Mouse (Mus musculus) heart, postnatal 0 days (tissue): ENCODE measurements around the gene Dctn3. TPM values are rescaled to one million over a fixed set of nuclear protein-coding genes. Genes with fewer than 3 reads are reported as not detected.
"Not testable (repeated sequence)": the region's sequence is repeated elsewhere in the genome, so short reads cannot be mapped to it uniquely, and the experiment has no call there.

Experiments used
- ATAC-seq: fragments of 200-750 bp; cut with Nextera tagmentation; 2 replicates; pipeline ENCODE4 v1.8.0; 2017; ENCODE audit warnings: low read depth, moderate number of reproducible peaks, moderate library complexity; ENCODE audit not compliant: insufficient read depth
- DNase-seq: peaks from one replicate; pipeline ENCODE4 v3.0.0-alpha.2; 2016; ENCODE audit warnings: low spot score
- H3K27ac ChIP-seq: fragments of 300-500 bp; sonication (generic); 2 replicates; pipeline ENCODE4 v1.5.1; 2014; ENCODE audit warnings: low read depth, mild to moderate bottlenecking
- H3K27me3 ChIP-seq: fragments of 300-500 bp; sonication (generic); 2 replicates; pipeline ENCODE4 v1.6.1; 2014; ENCODE audit warnings: low read length, mixed read lengths; ENCODE audit not compliant: control insufficient read depth, insufficient read depth
- H3K36me3 ChIP-seq: fragments of 300-500 bp; sonication (generic); replicated peaks from 2 replicates; pipeline ENCODE4 v1.6.1; 2014; ENCODE audit warnings: low read length, mixed read lengths; ENCODE audit not compliant: control insufficient read depth, insufficient read depth
- H3K4me1 ChIP-seq: fragments of 300-500 bp; sonication (generic); 2 replicates; pipeline ENCODE4 v1.6.1; 2014; ENCODE audit warnings: antibody characterized with exemption; ENCODE audit not compliant: control insufficient read depth, insufficient read depth
- H3K4me2 ChIP-seq: fragments of 300-500 bp; sonication (generic); 2 replicates; pipeline ENCODE4 v1.6.1; 2014; ENCODE audit warnings: low read depth, mild to moderate bottlenecking, low read length, moderate library complexity
- H3K4me3 ChIP-seq: fragments of 300-500 bp; sonication (generic); 2 replicates; pipeline ENCODE4 v1.5.1; 2014; ENCODE audit warnings: low read depth, low read length
- H3K9ac ChIP-seq: fragments of 300-500 bp; sonication (generic); replicated peaks from 2 replicates; pipeline ENCODE4 v1.6.1; 2014; ENCODE audit warnings: low read depth, low read length, mixed read lengths
- H3K9me3 ChIP-seq: fragments of 300-500 bp; sonication (generic); replicated peaks from 2 replicates; pipeline ENCODE4 v1.6.1; 2016; ENCODE audit warnings: low read length; ENCODE audit not compliant: control insufficient read depth
- CTCF ChIP-seq: IDR thresholded peaks from 2 replicates; pipeline ENCODE4 v1.5.1; 2016; ENCODE audit warnings: antibody characterized with exemption, control low read depth, low read depth
- EP300 ChIP-seq: IDR thresholded peaks from 2 replicates; pipeline ENCODE4 v1.6.1; 2016; ENCODE audit warnings: antibody characterized with exemption, low read depth
- WGBS: fragments of 180-500 bp; shearing (Covaris S2); extraction: QIAGEN DNeasy Blood & Tissue Kit; methylation state at CpG from one replicate; pipeline ENCODE4 v1.1.7; 2014; 5-methylcytosine and 5-hydroxymethylcytosine counted together
- polyA plus RNA-seq: library from polyadenylated mRNA; unstranded; fragments of >200 nt; fragmentation: Nextera tagmentation; extraction: Ambion mirVana; gene quantifications from 2 replicates; pipeline ENCODE4 v1.2.1, GENCODE M21; 2015
- total RNA-seq: library from RNA; depleted of rRNA; stranded (reverse); fragments of >200 nt; gene quantifications from 2 replicates; pipeline ENCODE4 v1.2.3, GENCODE M21; 2014; ENCODE audit warnings: low replicate concordance; rRNA removed

The Dctn3 gene
- total RNA-seq (81.6 and 121 TPM in 2 replicates), polyA plus RNA-seq (161 and 165 TPM in 2 replicates)

DNA sequence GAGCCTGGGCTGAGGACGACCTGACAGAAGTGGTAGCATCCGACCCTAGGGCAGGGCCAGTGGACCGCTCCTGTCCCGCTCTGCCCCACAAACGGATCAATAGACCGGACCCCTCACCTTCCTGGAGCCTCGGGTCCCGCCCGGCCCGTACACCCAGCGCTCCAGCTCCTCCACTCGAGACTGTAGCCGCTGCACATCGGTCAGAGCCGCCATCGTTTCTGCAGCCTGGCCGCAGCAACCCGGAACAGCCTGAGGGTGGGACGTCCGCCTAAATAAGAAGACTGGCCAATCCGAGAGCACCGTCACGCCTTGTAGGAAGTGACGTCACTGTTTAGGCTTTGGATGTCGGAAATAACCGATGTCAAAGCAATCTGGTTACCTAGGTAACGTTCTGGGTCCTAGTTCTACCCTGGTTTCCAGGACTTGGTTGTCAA is at the start of gene Dctn3:
Gene Dctn3, minus strand, starts transcription at position 253 of the 434 bp plus-strand sequence.
- H3K27ac ChIP-seq, result no peak within 1 kb of the TSS

DNA sequence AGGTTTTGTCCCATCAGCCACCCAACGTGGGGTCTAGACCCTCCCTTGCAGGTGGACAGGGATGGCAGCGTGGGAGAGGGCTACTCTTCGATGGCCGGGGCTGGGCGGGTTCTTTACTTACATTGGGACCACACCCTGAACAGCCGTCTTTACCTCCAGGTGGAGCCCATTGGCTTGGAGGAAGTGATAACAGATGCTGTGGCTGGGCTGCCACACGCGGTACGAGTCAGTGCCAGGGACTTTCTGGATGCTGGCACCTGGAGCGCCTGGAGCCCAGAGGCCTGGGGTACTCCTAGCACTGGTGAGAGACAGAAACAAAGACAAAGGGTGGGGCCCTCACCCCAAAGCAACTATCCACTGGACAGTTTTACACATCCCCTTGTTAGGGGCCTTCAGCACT is 44.3 kb upstream of the Dctn3 start:
- not testable (repeated sequence) for H3K9ac ChIP-seq, H3K9me3 ChIP-seq, H3K27ac ChIP-seq, H3K4me1 ChIP-seq, DNase-seq, H3K4me2 ChIP-seq, H3K27me3 ChIP-seq, H3K36me3 ChIP-seq, ATAC-seq, H3K4me3 ChIP-seq
- 78% methylated on average over 10 of the region's 10 CpGs for WGBS

More for the DNA sequence above, at the start of gene Dctn3:
- peak; percentile 98 for ATAC-seq
- peaks cover 10% of the 10 kb centered on the region for H3K4me1 ChIP-seq
- peaks cover 20% of the 10 kb centered on the region for H3K36me3 ChIP-seq
- H3K27me3 ChIP-seq, result peaks cover 44% of the 10 kb centered on the region
- TF ChIP-seq CTCF, result no peak
- no peak for TF ChIP-seq EP300
- peak within 1 kb of the TSS; percentile 89 for H3K9ac ChIP-seq
- H3K9me3 ChIP-seq, result no peaks in the 10 kb centered on the region
- peak within 1 kb of the TSS; percentile 87 for H3K4me2 ChIP-seq
- under 1% methylated on average over 27 of the region's 27 CpGs for WGBS
- DNase-seq, result peak; percentile 99
- H3K4me3 ChIP-seq, result peak within 1 kb of the TSS; percentile 96

GRCm38 (mm10) chr4:41763176-41763575 is 40.2 kb upstream of the Dctn3 start:
- not testable (repeated sequence) for DNase-seq, H3K4me3 ChIP-seq, H3K27ac ChIP-seq, ATAC-seq, H3K9me3 ChIP-seq, H3K9ac ChIP-seq, H3K27me3 ChIP-seq, H3K4me2 ChIP-seq, H3K36me3 ChIP-seq
- H3K4me1 ChIP-seq, result peaks cover 32% of the 10 kb centered on the region
- WGBS, result 77% methylated on average over 3 of the region's 6 CpGs

- WGBS, result 36% methylated on average over 8 of the region's 8 CpGs
- not testable (repeated sequence) for H3K4me3 ChIP-seq, H3K36me3 ChIP-seq, H3K9me3 ChIP-seq, ATAC-seq, H3K27me3 ChIP-seq
- Histone ChIP-seq H3K27ac (peak overlapping the region; percentile 97), H3K4me1 (peaks cover 32% of the 10 kb centered on the region), H3K4me2 (peak overlapping the region; percentile 74), H3K9ac (peak overlapping the region; percentile 60; the same call in 1 of the 2 replicates)
- DNase-seq, result peak; percentile 41
These were observed 39.7 kb upstream of the Dctn3 start for GRCm38 (mm10) chr4:41762688-41763114.

- peak overlapping the region; percentile 52 for H3K4me3 ChIP-seq
- 46% methylated on average over 8 of the region's 8 CpGs for WGBS
- H3K27me3 ChIP-seq, result no peaks in the 10 kb centered on the region
- H3K27ac ChIP-seq, result peak overlapping the region; percentile 97
- peak overlapping the region; percentile 74 for H3K4me2 ChIP-seq
- H3K4me1 ChIP-seq, result peaks cover 32% of the 10 kb centered on the region
- peak overlapping the region; percentile 60; the same call in 1 of the 2 replicates for H3K9ac ChIP-seq
- no peak for ATAC-seq
- peaks cover 15% of the 10 kb centered on the region for H3K36me3 ChIP-seq
- H3K9me3 ChIP-seq, result no peaks in the 10 kb centered on the region
- DNase-seq, result no peak
- TF ChIP-seq CTCF (no peak), EP300 (no peak)
These were observed 39.2 kb upstream of the Dctn3 start for GRCm38 (mm10) chr4:41762099-41762687.

- H3K4me3 ChIP-seq, result peak overlapping the region; percentile 52
- TF ChIP-seq CTCF (no peak), EP300 (no peak)
- no peaks in the 10 kb centered on the region for H3K9me3 ChIP-seq
- no peaks in the 10 kb centered on the region for H3K27me3 ChIP-seq
- H3K4me2 ChIP-seq, result peak overlapping the region; percentile 74
- DNase-seq, result no peak
- ATAC-seq, result no peak
- peaks cover 32% of the 10 kb centered on the region for H3K4me1 ChIP-seq
- H3K36me3 ChIP-seq, result peaks cover 20% of the 10 kb centered on the region
- H3K27ac ChIP-seq, result peak overlapping the region; percentile 97
- H3K9ac ChIP-seq, result peak overlapping the region; percentile 60
These were observed 38.7 kb upstream of the Dctn3 start for GRCm38 (mm10) chr4:41761680-41762079.
